Mouse (Mus musculus) liver, embryonic 12.5 days (tissue): ENCODE measurements around the gene Dcst2. TPM values are rescaled to one million over a fixed set of nuclear protein-coding genes. Genes with fewer than 3 reads are reported as not detected.

ENCODE experiments used
- ATAC-seq: fragments of 200-750 bp; cut with Nextera tagmentation; 2 replicates; pipeline ENCODE4 v1.8.0; 2017; ENCODE audit warnings: moderate number of reproducible peaks, mild to moderate bottlenecking, moderate library complexity
- H3K27ac ChIP-seq: fragments of 300-500 bp; sonication (generic); 2 replicates; pipeline ENCODE4 v1.5.1; 2016; ENCODE audit warnings: mild to moderate bottlenecking
- H3K27me3 ChIP-seq: fragments of 300-500 bp; sonication (generic); replicated peaks from 2 replicates; pipeline ENCODE4 v1.6.1; 2016; ENCODE audit warnings: mild to moderate bottlenecking, moderate library complexity
- H3K36me3 ChIP-seq: fragments of 300-500 bp; sonication (generic); 2 replicates; pipeline ENCODE4 v1.6.1; 2016; ENCODE audit warnings: mild to moderate bottlenecking, moderate library complexity
- H3K4me1 ChIP-seq: fragments of 300-500 bp; sonication (generic); 2 replicates; pipeline ENCODE4 v1.6.1; 2016
- H3K4me2 ChIP-seq: fragments of 300-500 bp; sonication (generic); 2 replicates; pipeline ENCODE4 v1.6.1; 2016; ENCODE audit warnings: mild to moderate bottlenecking, moderate library complexity
- H3K4me3 ChIP-seq: fragments of 300-500 bp; sonication (generic); 2 replicates; pipeline ENCODE4 v1.5.1; 2016; ENCODE audit warnings: mild to moderate bottlenecking, moderate library complexity
- H3K9ac ChIP-seq: fragments of 300-500 bp; sonication (generic); 2 replicates; pipeline ENCODE4 v1.6.1; 2016; ENCODE audit warnings: mild to moderate bottlenecking, moderate library complexity
- H3K9me3 ChIP-seq: fragments of 300-500 bp; sonication (generic); replicated peaks from 2 replicates; pipeline ENCODE4 v1.6.1; 2016; ENCODE audit warnings: mild to moderate bottlenecking, moderate library complexity
- WGBS: fragments of 180-500 bp; shearing (Covaris S2); methylation state at CpG from one replicate; pipeline ENCODE4 v1.1.7; 2016; ENCODE audit not compliant: insufficient replicate concordance; 5-methylcytosine and 5-hydroxymethylcytosine counted together
- polyA plus RNA-seq: library from polyadenylated mRNA; unstranded; fragments of >200 nt; fragmentation: Nextera tagmentation; extraction: Ambion mirVana; gene quantifications from 2 replicates; pipeline ENCODE4 v1.2.1, GENCODE M21; 2016

Dcst2 gene
- polyA plus RNA-seq, 1 experiment from 2014 or later = 0.05 TPM

DNA sequence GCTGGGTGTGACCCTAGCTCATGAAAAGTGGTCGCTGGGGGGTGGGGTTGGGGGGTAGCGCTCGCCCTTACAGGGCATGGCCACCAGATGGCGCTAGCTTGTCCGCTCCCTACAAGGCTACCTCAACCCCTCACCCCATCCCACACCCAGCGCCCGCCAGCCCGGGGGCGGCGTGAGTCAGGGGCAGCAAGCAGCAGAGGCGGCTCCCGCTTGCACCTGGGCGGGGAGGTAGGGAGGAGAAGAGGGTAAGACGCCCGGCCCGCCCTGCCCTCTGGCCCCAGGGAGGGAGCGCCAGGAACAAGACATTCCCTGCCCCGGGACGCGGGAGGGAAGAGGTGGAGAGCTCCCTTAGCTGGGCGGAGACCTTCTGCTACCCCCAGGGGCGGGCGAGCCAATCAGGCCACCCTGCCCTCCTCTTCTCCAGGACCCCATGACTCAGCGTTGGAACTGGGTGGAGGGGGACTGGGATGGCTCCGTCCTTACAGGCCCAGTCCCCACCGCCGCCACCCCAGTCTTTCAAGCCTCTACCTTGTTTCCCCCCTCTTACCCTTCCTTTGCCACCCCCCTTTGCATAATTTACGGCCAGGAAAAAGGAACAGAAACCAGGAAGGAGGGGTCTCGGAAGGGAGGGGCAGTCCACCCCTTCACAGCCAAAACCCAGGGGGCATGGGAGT lies 16.8 kb downstream of the Dcst2 start:
- H3K36me3 ChIP-seq = peaks cover 20% of the 10 kb centered on the region
- H3K4me2 ChIP-seq = peak overlapping the region; percentile 78
- 9% methylated on average over 29 of the region's 29 CpGs for WGBS
- peak; percentile 77 for ATAC-seq
- no peaks in the 10 kb centered on the region for H3K9me3 ChIP-seq
- H3K9ac ChIP-seq = peak overlapping the region; percentile 59
- H3K27ac ChIP-seq = peak overlapping the region; percentile 33; the same call in 1 of the 2 replicates
- H3K27me3 ChIP-seq = peaks cover under 1% of the 10 kb centered on the region; the same call in 1 of the 2 replicates
- H3K4me3 ChIP-seq = peak overlapping the region; percentile 51
- H3K4me1 ChIP-seq = peaks cover 26% of the 10 kb centered on the region

GRCm38 (mm10) chr3:89379388-89380131 lies 17.8 kb downstream of the Dcst2 start:
- no peak for ATAC-seq
- Histone ChIP-seq H3K9ac (no peak overlapping the region), H3K27me3 (no peaks in the 10 kb centered on the region; the same call in 1 of the 2 replicates), H3K4me3 (no peak overlapping the region), H3K36me3 (peaks cover 20% of the 10 kb centered on the region), H3K4me2 (no peak overlapping the region), H3K27ac (no peak overlapping the region), H3K9me3 (no peaks in the 10 kb centered on the region), H3K4me1 (peaks cover 19% of the 10 kb centered on the region)
- 78% methylated on average over 31 of the region's 31 CpGs for WGBS

GRCm38 (mm10) chr3:89380291-89380690 lies 18.5 kb downstream of the Dcst2 start:
- Histone ChIP-seq H3K27ac (no peak overlapping the region), H3K4me1 (peaks cover 26% of the 10 kb centered on the region), H3K4me2 (no peak overlapping the region), H3K36me3 (peaks cover 20% of the 10 kb centered on the region), H3K27me3 (no peaks in the 10 kb centered on the region; the same call in 1 of the 2 replicates), H3K9ac (no peak overlapping the region), H3K9me3 (no peaks in the 10 kb centered on the region), H3K4me3 (no peak overlapping the region)
- WGBS = 88% methylated on average over 14 of the region's 14 CpGs
- no peak for ATAC-seq

- no peak overlapping the region for H3K4me3 ChIP-seq
- H3K9ac ChIP-seq = no peak overlapping the region
- ATAC-seq = no peak
- no peak overlapping the region for H3K27ac ChIP-seq
- whole genome bisulfite sequencing = 87% methylated on average over 18 of the region's 18 CpGs
- peaks cover 20% of the 10 kb centered on the region for H3K36me3 ChIP-seq
- no peak overlapping the region for H3K4me2 ChIP-seq
- peaks cover 3% of the 10 kb centered on the region; the same call in 1 of the 2 replicates for H3K27me3 ChIP-seq
- H3K9me3 ChIP-seq = no peaks in the 10 kb centered on the region
- H3K4me1 ChIP-seq = peaks cover 30% of the 10 kb centered on the region
Measured at GRCm38 (mm10) chr3:89380711-89381110, 18.9 kb downstream of the Dcst2 start.

GRCm38 (mm10) chr3:89381233-89381632 lies 19.5 kb downstream of the Dcst2 start:
- Histone ChIP-seq H3K9ac (no peak overlapping the region), H3K4me3 (no peak overlapping the region), H3K27ac (no peak overlapping the region), H3K4me1 (peaks cover 33% of the 10 kb centered on the region), H3K4me2 (no peak overlapping the region), H3K9me3 (no peaks in the 10 kb centered on the region), H3K36me3 (peaks cover 20% of the 10 kb centered on the region), H3K27me3 (peaks cover 6% of the 10 kb centered on the region; the same call in 1 of the 2 replicates)
- WGBS = 83% methylated on average over 11 of the region's 11 CpGs
- no peak for ATAC-seq

- H3K9me3 ChIP-seq = no peaks in the 10 kb centered on the region
- WGBS = 75% methylated on average over 9 of the region's 9 CpGs
- H3K4me1 ChIP-seq = peaks cover 38% of the 10 kb centered on the region
- ATAC-seq = no peak
- no peak overlapping the region for H3K4me2 ChIP-seq
- H3K27ac ChIP-seq = no peak overlapping the region
- H3K9ac ChIP-seq = no peak overlapping the region
- peaks cover 6% of the 10 kb centered on the region; the same call in 1 of the 2 replicates for H3K27me3 ChIP-seq
- peaks cover 20% of the 10 kb centered on the region for H3K36me3 ChIP-seq
- H3K4me3 ChIP-seq = no peak overlapping the region
Measured at GRCm38 (mm10) chr3:89382033-89382882, 20.5 kb downstream of the Dcst2 start.

DNA sequence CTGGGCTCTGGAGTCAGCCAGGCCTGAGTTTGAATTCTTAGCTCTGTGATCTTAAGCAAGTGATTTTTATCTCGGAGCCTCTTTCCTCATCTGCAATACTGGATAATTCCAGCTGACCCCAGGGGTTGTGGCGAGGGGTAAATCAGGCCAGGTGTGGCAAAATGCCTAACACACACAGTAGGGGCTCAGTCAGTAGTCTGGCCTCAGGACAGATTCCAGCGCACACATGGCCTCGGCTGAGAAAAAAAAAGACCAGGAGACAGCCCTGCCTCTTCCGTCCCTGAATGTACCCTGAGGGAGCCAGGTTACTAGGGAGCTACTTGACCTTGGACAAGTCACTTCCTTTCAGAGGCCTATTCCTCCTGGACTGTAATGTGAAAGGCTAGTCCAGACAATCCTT lies 21.2 kb downstream of the Dcst2 start:
- no peak overlapping the region for H3K4me3 ChIP-seq
- WGBS = 69% methylated on average over 5 of the region's 5 CpGs
- no peak for ATAC-seq
- H3K9ac ChIP-seq = no peak overlapping the region
- peaks cover 6% of the 10 kb centered on the region; the same call in 1 of the 2 replicates for H3K27me3 ChIP-seq
- H3K4me1 ChIP-seq = peaks cover 42% of the 10 kb centered on the region
- no peaks in the 10 kb centered on the region for H3K9me3 ChIP-seq
- no peak overlapping the region for H3K4me2 ChIP-seq
- peaks cover 20% of the 10 kb centered on the region for H3K36me3 ChIP-seq
- H3K27ac ChIP-seq = no peak overlapping the region

DNA sequence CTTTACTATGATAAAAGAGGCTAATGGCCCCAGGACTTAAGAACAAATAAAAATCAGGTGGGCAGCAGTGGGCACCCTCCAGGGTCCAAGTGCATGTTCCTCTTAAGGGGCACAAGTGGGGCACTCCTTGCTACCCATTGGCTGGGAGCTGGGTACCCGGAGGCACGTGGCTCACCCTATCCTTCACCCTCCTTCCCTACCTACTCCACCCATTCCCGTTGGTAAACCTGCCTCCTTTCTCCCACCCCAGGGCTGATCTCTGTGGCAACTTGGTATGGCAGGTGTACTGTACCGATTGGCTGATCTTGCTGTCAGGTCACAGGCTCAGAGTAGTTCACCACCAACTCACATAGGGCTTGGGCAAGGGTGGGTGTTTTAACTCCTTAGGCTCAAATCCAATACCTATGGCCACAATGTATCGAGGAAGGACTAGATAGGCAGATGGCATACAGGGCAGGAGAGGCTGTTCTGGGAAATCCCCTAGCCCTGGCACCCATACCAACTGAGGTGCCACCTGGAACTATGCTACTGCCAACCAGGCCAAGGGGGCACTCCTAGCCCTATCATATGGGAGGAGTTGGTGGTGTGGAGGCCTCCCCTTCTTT lies 22.0 kb downstream of the Dcst2 start:
- H3K9me3 ChIP-seq = no peaks in the 10 kb centered on the region
- no peak for ATAC-seq
- 83% methylated on average over 5 of the region's 5 CpGs for WGBS
- H3K27ac ChIP-seq = no peak overlapping the region
- H3K4me2 ChIP-seq = no peak overlapping the region
- peaks cover 20% of the 10 kb centered on the region for H3K36me3 ChIP-seq
- H3K27me3 ChIP-seq = peaks cover 6% of the 10 kb centered on the region; the same call in 1 of the 2 replicates
- peaks cover 42% of the 10 kb centered on the region for H3K4me1 ChIP-seq
- H3K4me3 ChIP-seq = no peak overlapping the region
- no peak overlapping the region for H3K9ac ChIP-seq

DNA sequence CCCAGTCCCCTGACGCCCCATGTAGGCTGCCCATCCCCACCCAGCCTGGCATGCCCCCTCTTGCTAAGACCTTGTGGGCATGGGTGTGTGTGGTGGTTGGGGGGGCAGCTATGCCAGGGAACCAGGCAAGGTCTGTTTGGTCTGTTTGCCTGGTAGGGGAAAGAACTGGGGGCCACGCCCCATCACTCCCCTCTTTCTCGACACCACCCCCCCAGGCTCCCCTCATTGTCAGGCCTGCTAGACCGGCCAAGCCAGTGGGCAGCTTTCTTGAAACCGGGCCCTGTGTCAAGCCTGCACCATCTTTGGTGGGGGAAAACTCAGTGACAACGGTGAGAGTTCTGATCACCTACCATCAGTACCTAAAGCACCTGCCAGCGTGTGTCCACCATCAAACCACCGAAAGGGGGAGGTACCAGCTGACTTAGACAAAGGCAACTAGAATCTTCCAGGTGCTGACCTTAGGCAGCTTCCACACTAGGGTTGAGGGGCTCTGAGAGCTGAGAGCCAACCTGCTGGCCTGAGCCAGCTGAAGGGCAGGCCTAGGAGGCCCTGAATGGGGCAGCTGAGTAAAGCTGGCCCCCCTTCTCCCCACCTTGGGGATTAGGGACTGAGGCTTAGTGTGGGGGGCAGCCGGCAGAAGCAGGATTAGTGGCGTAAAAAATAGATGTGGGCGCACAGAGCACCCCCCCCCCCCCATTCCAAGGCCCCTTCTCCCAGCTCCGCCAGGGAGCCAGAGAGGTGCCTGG lies 22.7 kb downstream of the Dcst2 start:
- ATAC-seq = no peak
- Histone ChIP-seq H3K36me3 (peaks cover 18% of the 10 kb centered on the region), H3K9me3 (no peaks in the 10 kb centered on the region), H3K27ac (no peak overlapping the region), H3K4me2 (no peak overlapping the region), H3K4me3 (no peak overlapping the region), H3K27me3 (peaks cover 6% of the 10 kb centered on the region; the same call in 1 of the 2 replicates), H3K9ac (no peak overlapping the region), H3K4me1 (peaks cover 43% of the 10 kb centered on the region)
- WGBS = 66% methylated on average over 12 of the region's 12 CpGs

DNA sequence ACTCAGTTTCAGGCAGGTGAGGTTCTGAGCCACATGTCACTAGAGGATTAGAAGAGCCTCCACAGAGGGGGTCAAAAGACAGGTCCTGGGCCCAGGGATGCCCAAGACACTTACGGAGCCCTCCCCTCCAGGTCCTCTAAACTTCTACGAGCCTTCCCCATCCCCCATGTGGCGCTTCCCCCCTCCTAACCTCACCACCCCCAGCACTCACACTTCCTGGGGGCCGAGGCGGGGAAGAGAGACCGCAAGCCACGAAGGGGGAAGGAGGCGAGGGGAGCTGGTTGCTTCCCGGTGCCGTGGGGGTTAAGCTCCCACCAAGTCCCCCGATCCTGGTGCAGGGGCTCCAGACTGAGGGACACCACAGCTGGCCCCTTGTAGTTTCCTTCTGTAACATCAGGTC lies 23.7 kb downstream of the Dcst2 start:
- ATAC-seq = no peak
- peaks cover 9% of the 10 kb centered on the region for H3K36me3 ChIP-seq
- H3K27me3 ChIP-seq = peaks cover 10% of the 10 kb centered on the region
- peaks cover 51% of the 10 kb centered on the region for H3K4me1 ChIP-seq
- peak overlapping the region; percentile 19; the same call in 1 of the 2 replicates for H3K4me2 ChIP-seq
- WGBS = 24% methylated on average over 9 of the region's 11 CpGs
- H3K9me3 ChIP-seq = no peaks in the 10 kb centered on the region
- H3K4me3 ChIP-seq = no peak overlapping the region
- no peak overlapping the region; the same call in 1 of the 2 replicates for H3K9ac ChIP-seq
- no peak overlapping the region for H3K27ac ChIP-seq
